Mouse (Mus musculus): ENCODE results near the gene Cry2. TPM values are rescaled to one million over a fixed set of nuclear protein-coding genes. Genes with fewer than 3 reads are reported as not detected.

Gene Cry2
- polyA plus RNA-seq, 1 experiment from 2014 or later: 12.6 TPM

DNA sequence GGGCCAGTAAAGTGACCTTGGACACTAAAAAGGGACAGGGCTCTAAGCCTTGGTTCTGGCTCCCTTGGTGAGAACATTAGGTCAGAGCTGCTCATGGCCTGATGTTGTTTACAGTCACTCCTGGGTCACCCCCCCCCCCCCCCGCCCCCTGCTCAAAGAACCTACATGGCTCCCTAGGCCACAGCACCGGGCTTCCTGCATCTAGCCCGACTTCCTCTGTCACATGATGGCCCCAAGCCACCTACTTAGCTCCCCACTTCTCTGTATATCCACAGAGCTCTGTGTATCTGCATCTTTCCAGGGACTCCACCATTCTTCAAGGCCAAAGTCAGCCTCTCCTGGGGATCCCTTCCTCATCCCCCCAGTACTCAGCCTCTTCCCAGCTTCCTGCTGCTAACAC, 21.9 kb upstream of the Cry2 start:
- Histone ChIP-seq H3K9me3 (replicated peaks; ENCODE audit: control insufficient read depth, low read length) (no peaks in the 10 kb centered on the region), H3K9ac (replicated peaks; ENCODE audit: low read length) (no peak overlapping the region), H3K4me3 (ENCODE audit: low read depth, low read length) (no peak overlapping the region), H3K27ac (replicated peaks; ENCODE audit: low read depth, low read length) (no peak overlapping the region), H3K27me3 (ENCODE audit: control insufficient read depth, insufficient read depth, low read length) (peaks cover 8% of the 10 kb centered on the region), H3K4me2 (ENCODE audit: low read depth, low read length) (no peak overlapping the region), H3K4me1 (ENCODE audit: control insufficient read depth, insufficient read depth, low read length) (peaks cover 6% of the 10 kb centered on the region; the same call in 1 of the 2 replicates), H3K36me3 (replicated peaks; ENCODE audit: control insufficient read depth, insufficient read depth, low read depth, low read length) (no peaks in the 10 kb centered on the region; the same call in 1 of the 2 replicates)
- DNase-seq (ENCODE audit: low spot score) (no peak), ATAC-seq (replicated peaks; ENCODE audit: insufficient number of reproducible peaks, low FRiP score, low TSS enrichment, low read depth) (no peak)
- WGBS: 33% methylated on average over 3 of the region's 3 CpGs

DNA sequence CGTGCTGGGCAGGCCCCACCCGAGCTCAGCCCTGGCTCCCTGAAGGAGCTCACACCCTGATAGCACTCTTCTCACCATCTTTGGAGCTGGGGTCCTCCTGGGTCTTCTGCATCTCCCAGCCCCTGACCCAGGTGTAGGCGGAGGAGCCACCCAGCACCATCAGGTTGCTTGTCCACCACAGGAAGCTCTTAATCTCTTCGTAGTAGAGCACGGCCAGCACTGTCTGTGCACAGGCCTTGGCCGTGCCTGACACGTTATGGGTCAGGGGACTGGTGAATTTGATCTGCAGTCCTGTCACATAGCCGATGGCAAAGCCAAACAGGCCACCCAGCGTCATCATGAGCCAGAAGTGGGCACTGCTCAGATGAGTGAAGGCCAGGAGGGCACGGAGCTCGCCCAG, 20.3 kb upstream of the Cry2 start:
- Histone ChIP-seq H3K36me3 (replicated peaks; ENCODE audit: control insufficient read depth, insufficient read depth, low read depth, low read length) (no peaks in the 10 kb centered on the region; the same call in 1 of the 2 replicates), H3K27me3 (ENCODE audit: control insufficient read depth, insufficient read depth, low read length) (no peaks in the 10 kb centered on the region), H3K4me2 (ENCODE audit: low read depth, low read length) (no peak overlapping the region), H3K9me3 (replicated peaks; ENCODE audit: control insufficient read depth, low read length) (no peaks in the 10 kb centered on the region), H3K27ac (replicated peaks; ENCODE audit: low read depth, low read length) (no peak overlapping the region), H3K9ac (replicated peaks; ENCODE audit: low read length) (no peak overlapping the region), H3K4me3 (ENCODE audit: low read depth, low read length) (no peak overlapping the region), H3K4me1 (ENCODE audit: control insufficient read depth, insufficient read depth, low read length) (peaks cover 6% of the 10 kb centered on the region; the same call in 1 of the 2 replicates)
- no peak for DNase-seq (ENCODE audit: low spot score)
- 91% methylated on average over 11 of the region's 11 CpGs for WGBS
- ATAC-seq (replicated peaks; ENCODE audit: insufficient number of reproducible peaks, low FRiP score, low TSS enrichment, low read depth): no peak

DNA sequence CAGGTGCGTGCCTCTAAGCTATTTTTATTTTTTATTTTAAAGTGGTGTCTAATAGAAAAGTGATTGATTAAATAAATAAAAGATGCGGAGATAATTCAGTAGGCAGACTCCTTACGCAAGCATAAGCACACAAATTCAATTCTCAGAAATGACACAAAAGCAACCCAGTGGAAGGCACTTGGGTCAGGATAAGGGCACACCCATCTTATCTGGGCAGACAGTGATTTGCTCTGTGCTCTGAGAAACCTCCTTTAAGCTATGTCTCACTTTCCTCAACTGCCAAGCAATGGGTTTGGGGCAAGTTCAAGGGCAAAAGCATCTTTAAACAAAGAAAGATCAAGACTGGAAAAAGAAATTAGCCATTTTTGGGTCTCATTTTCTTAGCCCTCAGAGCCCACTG, 17.3 kb upstream of the Cry2 start:
- no peaks in the 10 kb centered on the region; the same call in 1 of the 2 replicates for H3K36me3 ChIP-seq (replicated peaks; ENCODE audit: control insufficient read depth, insufficient read depth, low read depth, low read length)
- ATAC-seq (replicated peaks; ENCODE audit: insufficient number of reproducible peaks, low FRiP score, low TSS enrichment, low read depth): no peak
- no peak overlapping the region for H3K4me3 ChIP-seq (ENCODE audit: low read depth, low read length)
- no peak overlapping the region for H3K9ac ChIP-seq (replicated peaks; ENCODE audit: low read length)
- no peaks in the 10 kb centered on the region for H3K9me3 ChIP-seq (replicated peaks; ENCODE audit: control insufficient read depth, low read length)
- no peaks in the 10 kb centered on the region for H3K27me3 ChIP-seq (ENCODE audit: control insufficient read depth, insufficient read depth, low read length)
- H3K4me2 ChIP-seq (ENCODE audit: low read depth, low read length): no peak overlapping the region
- H3K4me1 ChIP-seq (ENCODE audit: control insufficient read depth, insufficient read depth, low read length): no peaks in the 10 kb centered on the region
- DNase-seq (ENCODE audit: low spot score): no peak
- no peak overlapping the region for H3K27ac ChIP-seq (replicated peaks; ENCODE audit: low read depth, low read length)
- WGBS: 90% methylated on average over 3 of the region's 3 CpGs

DNA sequence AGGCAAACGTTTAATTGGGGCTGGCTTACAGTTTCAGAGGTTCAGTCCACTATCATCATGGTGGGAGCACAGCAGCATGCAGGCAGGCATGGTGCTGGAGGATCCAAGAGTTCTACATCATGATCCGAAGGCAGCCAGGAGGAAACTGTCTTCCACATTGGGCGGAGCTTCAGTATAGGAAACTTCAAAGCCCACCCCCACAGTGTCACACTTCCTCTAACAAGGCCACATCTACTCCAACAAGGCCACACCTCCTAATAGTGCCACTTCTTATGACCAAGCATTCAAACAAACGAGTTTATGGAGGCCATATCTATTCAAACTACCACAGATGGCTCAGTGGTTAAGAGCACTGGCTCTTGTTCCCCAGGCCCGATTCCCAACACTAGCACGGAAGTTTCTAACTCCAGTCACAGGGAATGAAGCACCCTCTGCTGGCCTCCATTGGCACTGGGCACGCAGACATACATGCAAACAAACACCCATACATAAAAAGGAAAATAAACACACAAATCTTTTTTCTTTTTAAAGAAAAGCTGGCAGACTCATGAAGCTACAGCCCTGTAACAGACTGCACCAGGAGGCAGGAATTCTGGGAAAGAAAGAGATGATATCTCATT, 13.4 kb upstream of the Cry2 start:
- Histone ChIP-seq H3K4me3 (ENCODE audit: low read depth, low read length) (no peak overlapping the region), H3K9me3 (replicated peaks; ENCODE audit: control insufficient read depth, low read length) (no peaks in the 10 kb centered on the region), H3K27me3 (ENCODE audit: control insufficient read depth, insufficient read depth, low read length) (no peaks in the 10 kb centered on the region), H3K36me3 (replicated peaks; ENCODE audit: control insufficient read depth, insufficient read depth, low read depth, low read length) (no peaks in the 10 kb centered on the region), H3K27ac (replicated peaks; ENCODE audit: low read depth, low read length) (no peak overlapping the region), H3K9ac (replicated peaks; ENCODE audit: low read length) (no peak overlapping the region), H3K4me2 (ENCODE audit: low read depth, low read length) (no peak overlapping the region), H3K4me1 (ENCODE audit: control insufficient read depth, insufficient read depth, low read length) (no peaks in the 10 kb centered on the region)
- no peak for ATAC-seq (replicated peaks; ENCODE audit: insufficient number of reproducible peaks, low FRiP score, low TSS enrichment, low read depth)
- DNase-seq (ENCODE audit: low spot score): no peak
- WGBS: 71% methylated on average over 7 of the region's 7 CpGs

DNA sequence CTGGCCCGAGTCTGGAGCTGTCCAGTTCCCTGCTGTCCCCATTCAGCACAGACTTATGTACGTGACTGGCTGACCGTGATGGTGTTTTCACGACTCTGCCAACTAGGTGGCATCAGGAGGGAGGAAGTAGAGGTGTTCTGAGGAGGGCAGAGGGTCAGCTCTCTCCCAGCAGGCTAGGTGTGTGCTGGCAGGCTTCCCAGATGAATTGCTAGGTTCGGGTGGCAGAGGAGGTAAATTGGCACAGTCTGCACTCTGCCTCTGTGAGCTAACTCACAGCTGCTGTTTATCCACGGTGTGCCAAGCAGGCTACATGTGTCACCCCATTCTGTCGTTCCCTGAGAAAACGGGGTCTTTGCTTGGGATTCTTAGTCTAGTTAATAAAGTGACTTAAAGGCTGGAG, 12.8 kb upstream of the Cry2 start:
- no peak overlapping the region for H3K27ac ChIP-seq (replicated peaks; ENCODE audit: low read depth, low read length)
- H3K4me2 ChIP-seq (ENCODE audit: low read depth, low read length): no peak overlapping the region
- 81% methylated on average over 8 of the region's 8 CpGs for WGBS

DNA sequence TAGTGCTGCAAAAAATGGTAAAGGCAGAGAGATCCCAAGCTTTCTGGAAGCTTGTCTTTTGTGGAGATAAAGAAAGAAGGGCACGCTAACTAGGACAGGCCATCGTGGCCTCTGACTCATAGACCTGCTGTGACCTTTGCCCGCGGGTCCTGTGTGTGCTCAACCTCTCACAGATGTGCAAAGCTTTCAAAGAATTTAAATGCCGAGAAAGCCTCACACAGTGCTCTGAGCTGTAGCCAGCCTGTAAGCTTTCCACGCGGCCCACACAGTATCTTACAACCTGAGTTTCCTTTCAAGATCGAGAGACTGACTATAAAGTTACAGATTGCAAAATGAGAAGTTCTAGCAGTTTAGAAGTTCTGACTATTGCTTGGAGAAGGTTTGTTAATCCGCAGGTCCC, 12.0 kb upstream of the Cry2 start:
- H3K27me3 ChIP-seq (ENCODE audit: control insufficient read depth, insufficient read depth, low read length): no peaks in the 10 kb centered on the region
- DNase-seq (ENCODE audit: low spot score) (no peak), ATAC-seq (replicated peaks; ENCODE audit: insufficient number of reproducible peaks, low FRiP score, low TSS enrichment, low read depth) (no peak)
- H3K4me3 ChIP-seq (ENCODE audit: low read depth, low read length): no peak overlapping the region
- no peak overlapping the region for H3K27ac ChIP-seq (replicated peaks; ENCODE audit: low read depth, low read length)
- H3K36me3 ChIP-seq (replicated peaks; ENCODE audit: control insufficient read depth, insufficient read depth, low read depth, low read length): no peaks in the 10 kb centered on the region
- no peaks in the 10 kb centered on the region for H3K4me1 ChIP-seq (ENCODE audit: control insufficient read depth, insufficient read depth, low read length)
- no peaks in the 10 kb centered on the region for H3K9me3 ChIP-seq (replicated peaks; ENCODE audit: control insufficient read depth, low read length)
- WGBS: 42% methylated on average over 9 of the region's 9 CpGs
- no peak overlapping the region for H3K4me2 ChIP-seq (ENCODE audit: low read depth, low read length)
- no peak overlapping the region for H3K9ac ChIP-seq (replicated peaks; ENCODE audit: low read length)

More for the DNA sequence above, 12.8 kb upstream of the Cry2 start:
- Histone ChIP-seq H3K4me3 (ENCODE audit: low read depth, low read length) (no peak overlapping the region), H3K36me3 (replicated peaks; ENCODE audit: control insufficient read depth, insufficient read depth, low read depth, low read length) (no peaks in the 10 kb centered on the region), H3K27me3 (ENCODE audit: control insufficient read depth, insufficient read depth, low read length) (no peaks in the 10 kb centered on the region), H3K9ac (replicated peaks; ENCODE audit: low read length) (no peak overlapping the region), H3K4me1 (ENCODE audit: control insufficient read depth, insufficient read depth, low read length) (no peaks in the 10 kb centered on the region), H3K9me3 (replicated peaks; ENCODE audit: control insufficient read depth, low read length) (no peaks in the 10 kb centered on the region)
- DNase-seq (ENCODE audit: low spot score): no peak
- no peak for ATAC-seq (replicated peaks; ENCODE audit: insufficient number of reproducible peaks, low FRiP score, low TSS enrichment, low read depth)

DNA sequence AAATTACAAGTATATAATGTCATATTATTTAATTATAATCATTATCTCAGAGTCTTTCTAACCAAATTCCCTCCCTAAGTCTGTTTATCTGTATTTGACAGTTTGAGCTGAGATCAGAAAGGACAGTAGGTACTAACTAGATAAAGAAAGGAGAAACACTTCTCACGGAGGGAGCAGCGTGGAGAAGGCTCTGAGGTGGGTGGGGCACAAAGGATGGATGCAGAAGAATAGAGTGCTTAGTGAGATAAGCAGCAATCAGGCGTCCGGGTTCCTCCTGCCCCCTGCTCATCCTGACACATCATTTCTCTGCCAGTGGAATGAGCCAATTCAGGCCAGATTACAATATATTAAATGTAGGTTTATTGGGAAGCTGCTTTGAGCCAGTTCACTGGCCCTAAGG, 10.5 kb upstream of the Cry2 start:
- H3K27me3 ChIP-seq (ENCODE audit: control insufficient read depth, insufficient read depth, low read length): no peaks in the 10 kb centered on the region
- DNase-seq (ENCODE audit: low spot score): no peak
- 55% methylated on average over 4 of the region's 4 CpGs for WGBS
- no peaks in the 10 kb centered on the region for H3K36me3 ChIP-seq (replicated peaks; ENCODE audit: control insufficient read depth, insufficient read depth, low read depth, low read length)
- no peak for ATAC-seq (replicated peaks; ENCODE audit: insufficient number of reproducible peaks, low FRiP score, low TSS enrichment, low read depth)
- no peak overlapping the region for H3K27ac ChIP-seq (replicated peaks; ENCODE audit: low read depth, low read length)
- H3K9ac ChIP-seq (replicated peaks; ENCODE audit: low read length): no peak overlapping the region
- no peak overlapping the region for H3K4me2 ChIP-seq (ENCODE audit: low read depth, low read length)
- H3K4me1 ChIP-seq (ENCODE audit: control insufficient read depth, insufficient read depth, low read length): no peaks in the 10 kb centered on the region
- H3K4me3 ChIP-seq (ENCODE audit: low read depth, low read length): no peak overlapping the region
- H3K9me3 ChIP-seq (replicated peaks; ENCODE audit: control insufficient read depth, low read length): no peaks in the 10 kb centered on the region

DNA sequence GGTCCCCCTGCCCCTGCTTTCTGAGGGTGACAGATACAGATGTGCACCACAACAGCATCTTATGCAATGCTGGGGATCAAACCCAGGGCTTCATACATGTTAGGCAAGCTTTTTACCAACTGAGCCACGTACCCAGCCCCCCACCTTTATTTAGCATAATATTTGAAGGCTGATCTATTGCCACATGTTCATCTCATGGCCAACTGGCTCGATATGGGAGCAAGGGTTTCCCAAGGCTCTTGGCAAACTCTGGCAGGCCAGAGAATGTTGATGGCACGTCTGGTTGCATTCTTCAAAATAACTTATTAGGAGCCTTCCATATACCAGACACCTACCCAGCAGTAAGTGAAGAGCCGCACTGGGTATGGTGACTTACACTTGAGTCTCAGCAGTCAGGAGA, 9.5 kb upstream of the Cry2 start:
- no peaks in the 10 kb centered on the region for H3K36me3 ChIP-seq (replicated peaks; ENCODE audit: control insufficient read depth, insufficient read depth, low read depth, low read length)
- no peaks in the 10 kb centered on the region for H3K27me3 ChIP-seq (ENCODE audit: control insufficient read depth, insufficient read depth, low read length)
- H3K4me2 ChIP-seq (ENCODE audit: low read depth, low read length): no peak overlapping the region
- H3K9me3 ChIP-seq (replicated peaks; ENCODE audit: control insufficient read depth, low read length): no peaks in the 10 kb centered on the region
- no peak for DNase-seq (ENCODE audit: low spot score)
- H3K4me3 ChIP-seq (ENCODE audit: low read depth, low read length): no peak overlapping the region
- H3K4me1 ChIP-seq (ENCODE audit: control insufficient read depth, insufficient read depth, low read length): no peaks in the 10 kb centered on the region
- H3K27ac ChIP-seq (replicated peaks; ENCODE audit: low read depth, low read length): no peak overlapping the region
- H3K9ac ChIP-seq (replicated peaks; ENCODE audit: low read length): no peak overlapping the region
- no peak for ATAC-seq (replicated peaks; ENCODE audit: insufficient number of reproducible peaks, low FRiP score, low TSS enrichment, low read depth)
- 70% methylated on average over 4 of the region's 4 CpGs for WGBS

Measured in embryonic facial prominence, embryonic 11.5 days (tissue).